Mouse (Mus musculus) hindbrain, embryonic 11.5 days (tissue): ENCODE results near the gene Med27. TPM values are rescaled to one million over a fixed set of nuclear protein-coding genes. Genes with fewer than 3 reads are reported as not detected.

Source experiments
- ATAC-seq: fragments of 200-750 bp; cut with Nextera tagmentation; 2 replicates; pipeline ENCODE4 v1.8.0; 2017; ENCODE audit warnings: mild to moderate bottlenecking, moderate TSS enrichment, moderate library complexity; ENCODE audit not compliant: low FRiP score
- DNase-seq: peaks from one replicate; pipeline ENCODE4 v3.0.0-alpha.2; 2015; ENCODE audit warnings: low spot score
- H3K27ac ChIP-seq: fragments of 300-500 bp; sonication (generic); 2 replicates; pipeline ENCODE4 v1.5.1; 2014; ENCODE audit warnings: mild to moderate bottlenecking, low read depth, low read length
- H3K27me3 ChIP-seq: fragments of 300-500 bp; sonication (generic); 2 replicates; pipeline ENCODE4 v1.6.1; 2014; ENCODE audit warnings: mild to moderate bottlenecking, low read length, moderate library complexity, mixed read lengths; ENCODE audit not compliant: control insufficient read depth, insufficient read depth
- H3K36me3 ChIP-seq: fragments of 300-500 bp; sonication (generic); 2 replicates; pipeline ENCODE4 v1.6.1; 2014; ENCODE audit warnings: mild to moderate bottlenecking, low read length, moderate library complexity, mixed read lengths; ENCODE audit not compliant: control insufficient read depth, insufficient read depth
- H3K4me1 ChIP-seq: fragments of 300-500 bp; sonication (generic); replicated peaks from 2 replicates; pipeline ENCODE4 v1.6.1; 2014; ENCODE audit warnings: low read length, mixed read lengths; ENCODE audit not compliant: control insufficient read depth, insufficient read depth
- H3K4me2 ChIP-seq: fragments of 300-500 bp; sonication (generic); replicated peaks from 2 replicates; pipeline ENCODE4 v1.6.1; 2014; ENCODE audit warnings: mild to moderate bottlenecking, low read depth, low read length
- H3K4me3 ChIP-seq: fragments of 300-500 bp; sonication (generic); 2 replicates; pipeline ENCODE4 v1.5.1; 2014; ENCODE audit warnings: low read depth, low read length
- H3K9ac ChIP-seq: fragments of 300-500 bp; sonication (generic); 2 replicates; pipeline ENCODE4 v1.6.1; 2014; ENCODE audit warnings: low read depth, low read length
- H3K9me3 ChIP-seq: fragments of 300-500 bp; sonication (generic); 2 replicates; pipeline ENCODE4 v1.6.1; 2016; ENCODE audit warnings: low read length; ENCODE audit not compliant: control insufficient read depth
- WGBS: fragments of 180-500 bp; shearing (Covaris S2); extraction: QIAGEN DNeasy Blood & Tissue Kit; methylation state at CpG from one replicate; pipeline ENCODE4 v1.1.7; 2014; 5-methylcytosine and 5-hydroxymethylcytosine counted together
- polyA plus RNA-seq: library from polyadenylated mRNA; unstranded; fragments of >200 nt; fragmentation: Nextera tagmentation; extraction: Ambion mirVana; gene quantifications from 2 replicates; pipeline ENCODE4 v1.2.1, GENCODE M21; 2014

Gene Med27
- polyA plus RNA-seq, 1 experiment from 2014 or later, result 74.6 TPM

DNA sequence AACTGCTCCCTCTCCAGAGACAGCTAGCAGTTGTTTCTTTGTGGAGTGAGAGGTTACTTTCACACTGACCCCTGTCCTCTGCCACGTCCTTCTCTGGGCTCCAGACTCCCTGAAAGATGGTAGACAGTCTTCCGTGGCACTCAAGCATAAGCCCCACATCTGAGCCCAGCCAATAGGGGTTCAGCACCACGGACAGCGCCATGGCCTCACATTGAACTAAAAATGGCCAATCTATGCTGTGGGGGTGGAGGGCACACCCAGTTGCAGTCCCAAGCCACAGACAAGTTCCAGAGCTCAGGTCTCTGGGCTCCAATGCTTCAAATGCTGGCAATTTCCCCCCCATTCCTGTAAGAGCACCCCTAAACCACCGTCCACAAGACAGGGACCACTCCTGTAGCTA is 227.0 kb downstream of the Med27 start:
- H3K4me2 ChIP-seq, result no peak overlapping the region
- peaks cover 9% of the 10 kb centered on the region for H3K4me1 ChIP-seq
- DNase-seq (peak; percentile 87), ATAC-seq (no peak)
- H3K9me3 ChIP-seq, result no peaks in the 10 kb centered on the region
- no peaks in the 10 kb centered on the region for H3K27me3 ChIP-seq
- WGBS, result 7% methylated on average over 5 of the region's 5 CpGs
- H3K9ac ChIP-seq, result no peak overlapping the region
- no peak overlapping the region for H3K4me3 ChIP-seq
- H3K36me3 ChIP-seq, result no peaks in the 10 kb centered on the region
- peak overlapping the region; percentile 78 for H3K27ac ChIP-seq

DNA sequence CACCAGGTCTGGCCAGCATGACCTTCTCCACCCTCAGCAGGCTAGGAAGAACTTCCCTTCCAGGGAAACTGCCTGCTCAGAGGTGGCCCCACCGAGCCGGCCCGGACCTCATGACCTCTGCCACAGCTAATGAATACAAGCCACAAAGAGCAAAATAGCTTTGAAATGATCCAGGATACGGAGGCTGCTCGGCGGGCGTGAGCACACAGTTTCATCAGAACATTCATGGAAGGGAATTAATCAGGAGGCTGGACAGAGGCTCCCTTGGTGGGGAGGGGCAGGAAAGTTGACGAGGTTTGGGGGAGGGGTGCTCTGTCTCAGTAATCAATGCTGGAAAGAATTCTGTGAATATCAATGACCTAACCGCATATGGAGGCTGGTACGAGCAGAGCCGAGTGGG is 227.6 kb downstream of the Med27 start:
- no peaks in the 10 kb centered on the region for H3K27me3 ChIP-seq
- no peaks in the 10 kb centered on the region for H3K36me3 ChIP-seq
- 8% methylated on average over 11 of the region's 11 CpGs for WGBS
- H3K4me1 ChIP-seq, result peaks cover 9% of the 10 kb centered on the region
- no peak overlapping the region for H3K4me2 ChIP-seq
- H3K9ac ChIP-seq, result no peak overlapping the region
- ATAC-seq, result peak; percentile 35
- no peak overlapping the region for H3K4me3 ChIP-seq
- peak overlapping the region; percentile 78 for H3K27ac ChIP-seq
- DNase-seq, result peak; percentile 57
- H3K9me3 ChIP-seq, result no peaks in the 10 kb centered on the region

Other genes starting within 250 kb of the Med27 start
- gene Setx, start 222.6 kb upstream of the Med27 start, polyA plus RNA-seq, result 12.6 and 21.8 TPM in 2 replicates
- gene Ntng2, start 93.8 kb upstream of the Med27 start, polyA plus RNA-seq, result 2.7 and 2.8 TPM in 2 replicates